Mouse (Mus musculus) midbrain, postnatal 0 days (tissue): ENCODE data around the gene Xlr4a. TPM values are rescaled to one million over a fixed set of nuclear protein-coding genes. Genes with fewer than 3 reads are reported as not detected.

Source experiments
- ATAC-seq: fragments of 200-750 bp; cut with Nextera tagmentation; 2 replicates; pipeline ENCODE4 v1.8.0; 2017; ENCODE audit warnings: moderate number of reproducible peaks, mild to moderate bottlenecking, moderate TSS enrichment, moderate library complexity; ENCODE audit not compliant: low FRiP score
- DNase-seq: peaks from one replicate; pipeline ENCODE4 v3.0.0-alpha.2; 2015; ENCODE audit warnings: low spot score
- H3K27ac ChIP-seq: fragments of 300-500 bp; sonication (generic); 2 replicates; pipeline ENCODE4 v1.5.1; 2014; ENCODE audit warnings: low read depth, mild to moderate bottlenecking, low read length, mixed read lengths
- H3K27me3 ChIP-seq: fragments of 300-500 bp; sonication (generic); 2 replicates; pipeline ENCODE4 v1.6.1; 2014; ENCODE audit warnings: low read length, control low read depth, mixed read lengths; ENCODE audit not compliant: insufficient read depth
- H3K36me3 ChIP-seq: fragments of 300-500 bp; sonication (generic); 2 replicates; pipeline ENCODE4 v1.6.1; 2014; ENCODE audit warnings: low read length, control low read depth, mixed read lengths; ENCODE audit not compliant: insufficient read depth
- H3K4me1 ChIP-seq: fragments of 300-500 bp; sonication (generic); 2 replicates; pipeline ENCODE4 v1.6.1; 2014; ENCODE audit warnings: mild to moderate bottlenecking, control low read depth, antibody characterized with exemption, low read length, mixed read lengths; ENCODE audit not compliant: insufficient read depth
- H3K4me2 ChIP-seq: fragments of 300-500 bp; sonication (generic); 2 replicates; pipeline ENCODE4 v1.6.1; 2014; ENCODE audit warnings: low read depth, mild to moderate bottlenecking, low read length, mixed read lengths; ENCODE audit not compliant: poor library complexity, severe bottlenecking
- H3K4me3 ChIP-seq: fragments of 300-500 bp; sonication (generic); 2 replicates; pipeline ENCODE4 v1.5.1; 2014; ENCODE audit warnings: low read depth, mild to moderate bottlenecking, low read length, moderate library complexity
- H3K9ac ChIP-seq: fragments of 300-500 bp; sonication (generic); replicated peaks from 2 replicates; pipeline ENCODE4 v1.6.1; 2014; ENCODE audit warnings: mild to moderate bottlenecking, low read length, moderate library complexity, mixed read lengths; ENCODE audit not compliant: poor library complexity, severe bottlenecking
- H3K9me3 ChIP-seq: fragments of 300-500 bp; sonication (generic); 2 replicates; pipeline ENCODE4 v1.6.1; 2016; ENCODE audit warnings: low read length, control low read depth
- CTCF ChIP-seq: IDR thresholded peaks from 2 replicates; pipeline ENCODE4 v1.5.1; 2016; ENCODE audit warnings: antibody characterized with exemption, mild to moderate bottlenecking
- WGBS: fragments of 180-500 bp; shearing (Covaris S2); extraction: QIAGEN DNeasy Blood & Tissue Kit; methylation state at CpG from one replicate; pipeline ENCODE4 v1.1.7; 2014; 5-methylcytosine and 5-hydroxymethylcytosine counted together
- polyA plus RNA-seq: library from polyadenylated mRNA; unstranded; fragments of >200 nt; fragmentation: Nextera tagmentation; extraction: Ambion mirVana; gene quantifications from 2 replicates; pipeline ENCODE4 v1.2.1, GENCODE M21; 2015
- total RNA-seq: library from RNA; depleted of rRNA; stranded (reverse); fragments of >200 nt; gene quantifications from 2 replicates; pipeline ENCODE4 v1.2.3, GENCODE M21; 2014

Xlr4a gene
- total and polyA plus RNA-seq, 2 experiments from 2014 or later: 1.1 TPM; not detected in 1

DNA sequence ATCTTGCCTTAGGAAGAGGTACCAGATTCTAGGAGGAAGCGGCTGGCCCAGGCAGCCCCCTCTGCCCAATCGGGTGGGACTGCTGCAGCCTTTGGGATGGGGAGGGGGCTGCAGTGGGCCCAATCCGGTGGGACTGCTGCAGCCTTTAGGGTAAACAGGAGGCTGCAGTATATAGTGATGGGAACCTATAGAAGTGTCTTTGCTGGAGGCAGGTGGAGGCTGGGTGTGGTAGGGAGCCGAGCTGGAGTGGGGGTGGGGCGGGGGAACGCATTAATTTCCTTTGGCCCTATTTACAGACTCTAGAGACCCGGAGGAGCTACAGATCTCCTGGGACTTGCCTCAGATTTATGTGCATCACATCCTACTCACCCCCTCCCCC lies 17.9 kb downstream of the Xlr4a start, which contains the start of gene Pnma3:
Gene Pnma3, plus strand, starts transcription at position 373 of the 379 bp plus-strand sequence.
- Histone ChIP-seq H3K9ac (peak within 1 kb of the TSS; percentile 63), H3K4me2 (peak within 1 kb of the TSS; percentile 60), H3K27me3 (no peaks in the 10 kb centered on the region), H3K36me3 (no peaks in the 10 kb centered on the region), H3K27ac (peak within 1 kb of the TSS; percentile 57; the same call in 1 of the 2 replicates), H3K9me3 (no peaks in the 10 kb centered on the region), H3K4me1 (no peaks in the 10 kb centered on the region), H3K4me3 (peak within 1 kb of the TSS; percentile 41)
- ATAC-seq (peak; percentile 58), DNase-seq (no peak)
- TF ChIP-seq CTCF: no peak
- 26% methylated on average over 7 of the region's 7 CpGs for WGBS

DNA sequence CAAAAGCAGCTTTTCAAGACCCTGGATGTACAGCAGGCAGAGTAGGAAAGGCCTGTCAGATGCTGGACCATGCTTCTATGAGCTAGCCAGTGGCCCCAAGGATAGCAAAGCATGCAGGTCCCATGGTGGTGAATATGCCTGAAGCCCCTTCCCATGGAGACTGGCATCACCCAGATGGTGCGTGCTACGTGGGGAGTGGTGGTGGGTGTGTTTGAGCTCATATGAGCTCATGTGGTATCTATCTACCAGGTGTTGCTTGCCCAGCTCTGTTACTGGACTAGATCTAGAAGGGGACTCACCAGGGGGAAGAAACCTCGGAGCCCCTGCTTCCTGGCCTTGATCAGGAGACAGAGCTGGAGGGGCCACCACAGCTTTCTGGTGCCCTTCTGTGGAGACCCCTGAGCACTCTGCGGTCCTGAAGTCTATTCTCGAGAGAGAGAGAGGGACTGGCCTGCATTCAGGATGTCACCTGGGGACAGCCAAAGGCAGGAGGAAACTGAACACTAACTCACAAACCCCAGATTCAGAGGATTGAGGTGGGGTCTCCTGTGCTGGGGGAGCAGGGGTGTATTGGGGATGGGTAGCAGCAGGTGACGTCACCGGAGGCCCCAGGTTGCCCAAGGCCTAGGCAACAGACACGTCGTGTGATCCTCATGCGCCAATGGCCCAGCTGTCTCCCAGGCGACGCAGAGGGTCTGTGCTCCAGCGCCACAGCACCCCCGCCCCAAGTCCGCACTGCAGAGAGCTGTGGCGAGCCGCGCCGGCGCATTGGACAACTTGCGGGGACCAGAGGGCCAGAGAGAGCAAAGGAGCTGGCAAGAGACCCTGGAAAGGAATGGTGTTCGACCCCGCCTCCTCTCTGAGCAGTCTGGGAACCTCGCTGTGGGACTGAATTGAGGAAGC lies 18.5 kb downstream of the Xlr4a start:
- peak overlapping the region; percentile 41 for H3K4me3 ChIP-seq
- peak overlapping the region; percentile 57; the same call in 1 of the 2 replicates for H3K27ac ChIP-seq
- H3K4me1 ChIP-seq: no peaks in the 10 kb centered on the region
- H3K27me3 ChIP-seq: no peaks in the 10 kb centered on the region
- H3K9me3 ChIP-seq: no peaks in the 10 kb centered on the region
- no peak for TF ChIP-seq CTCF
- H3K4me2 ChIP-seq: peak overlapping the region; percentile 60
- ATAC-seq (peak; percentile 91), DNase-seq (peak; percentile 66)
- 36% methylated on average over 23 of the region's 24 CpGs for WGBS
- H3K9ac ChIP-seq: peak overlapping the region; percentile 63
- H3K36me3 ChIP-seq: no peaks in the 10 kb centered on the region

DNA sequence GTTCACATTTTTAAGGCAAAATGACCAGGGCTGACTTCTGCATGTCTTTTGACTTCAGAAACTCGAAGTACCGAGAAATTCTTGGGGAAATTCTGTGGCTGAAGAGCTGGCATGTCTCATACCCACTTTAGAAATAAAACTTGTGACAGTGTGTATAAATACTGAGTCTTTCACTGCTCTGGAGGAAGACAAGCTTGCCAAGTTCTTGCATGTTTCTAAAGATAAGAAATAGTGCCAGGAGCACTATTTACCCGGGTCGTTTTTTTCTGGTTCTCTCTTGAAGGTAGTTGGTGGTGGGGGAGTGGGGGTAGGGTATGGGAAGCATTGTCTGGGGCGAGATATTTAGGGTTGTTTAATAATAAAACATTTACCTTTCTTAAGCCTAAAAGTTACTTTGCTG lies 20.0 kb downstream of the Xlr4a start:
- no peaks in the 10 kb centered on the region for H3K9me3 ChIP-seq
- no peak overlapping the region for H3K4me3 ChIP-seq
- no peak overlapping the region for H3K9ac ChIP-seq
- ATAC-seq: no peak
- H3K36me3 ChIP-seq: no peaks in the 10 kb centered on the region
- TF ChIP-seq CTCF: no peak
- no peak overlapping the region for H3K4me2 ChIP-seq
- 56% methylated on average over 5 of the region's 5 CpGs for WGBS
- H3K4me1 ChIP-seq: no peaks in the 10 kb centered on the region
- no peak overlapping the region for H3K27ac ChIP-seq
- no peak for DNase-seq
- H3K27me3 ChIP-seq: no peaks in the 10 kb centered on the region

DNA sequence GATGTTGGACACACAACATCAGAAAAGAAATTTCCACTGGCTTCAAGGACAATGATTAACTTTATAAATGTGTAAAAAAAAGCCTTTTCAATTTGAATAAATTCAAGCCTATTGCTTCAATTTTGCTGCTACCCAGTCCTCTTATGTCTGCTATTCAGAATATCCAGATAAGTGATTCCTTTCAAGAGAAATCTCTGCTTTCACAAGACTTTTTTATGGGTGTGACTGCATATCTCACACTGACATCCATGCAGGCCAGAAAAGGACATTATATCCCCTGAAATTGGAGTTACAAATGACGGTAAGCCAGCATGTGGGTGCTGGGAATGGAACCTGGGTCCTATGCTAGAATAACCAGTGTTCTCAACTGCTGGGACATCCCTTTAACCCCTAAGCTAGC lies 20.8 kb downstream of the Xlr4a start:
- ATAC-seq: no peak
- no peak overlapping the region for H3K9ac ChIP-seq
- no peak overlapping the region for H3K4me2 ChIP-seq
- WGBS: 71% methylated on average over 1 of the region's 1 CpGs
- no peak for TF ChIP-seq CTCF
- no peaks in the 10 kb centered on the region for H3K9me3 ChIP-seq
- H3K4me1 ChIP-seq: no peaks in the 10 kb centered on the region
- H3K27ac ChIP-seq: no peak overlapping the region
- no peaks in the 10 kb centered on the region for H3K36me3 ChIP-seq
- H3K4me3 ChIP-seq: no peak overlapping the region
- DNase-seq: no peak
- H3K27me3 ChIP-seq: no peaks in the 10 kb centered on the region

- Histone ChIP-seq H3K36me3 (no peaks in the 10 kb centered on the region), H3K9me3 (no peaks in the 10 kb centered on the region), H3K9ac (no peak overlapping the region), H3K4me3 (no peak overlapping the region), H3K4me2 (no peak overlapping the region; the same call in 1 of the 2 replicates), H3K4me1 (no peaks in the 10 kb centered on the region), H3K27me3 (no peaks in the 10 kb centered on the region), H3K27ac (no peak overlapping the region; the same call in 1 of the 2 replicates)
- 17% methylated on average over 14 of the region's 14 CpGs for WGBS
- peak; percentile 96 for DNase-seq
- peak; percentile 92 for TF ChIP-seq CTCF
- peak; percentile 96 for ATAC-seq
Observed at GRCm38 (mm10) chrX:73053860-73054563, 28.3 kb downstream of the Xlr4a start.

- DNase-seq (no peak), ATAC-seq (no peak)
- no peaks in the 10 kb centered on the region for H3K36me3 ChIP-seq
- H3K4me2 ChIP-seq: no peak overlapping the region
- no peak for TF ChIP-seq CTCF
- no peak overlapping the region for H3K4me3 ChIP-seq
- no peaks in the 10 kb centered on the region for H3K9me3 ChIP-seq
- no peak overlapping the region for H3K27ac ChIP-seq
- H3K27me3 ChIP-seq: no peaks in the 10 kb centered on the region
- no peak overlapping the region for H3K9ac ChIP-seq
- WGBS: 81% methylated on average over 12 of the region's 12 CpGs
- no peaks in the 10 kb centered on the region for H3K4me1 ChIP-seq
Observed at GRCm38 (mm10) chrX:73039666-73040065, 42.6 kb downstream of the Xlr4a start.
